Mouse (Mus musculus): ENCODE results near the gene Sbno1. TPM values are rescaled to one million over a fixed set of nuclear protein-coding genes. Genes with fewer than 3 reads are reported as not detected.
"Not testable (repeated sequence)": the region's sequence is repeated elsewhere in the genome, so short reads cannot be mapped to it uniquely, and the experiment has no call there.

The Sbno1 gene
- total RNA-seq, 2 experiments from 2014 or later = 69.2 to 77.6 TPM

- no peak for DNase-seq
- intact Hi-C loops (cut with DNase I) = no loop called here
Observed at GRCm38 (mm10) chr5:124380121-124380520, 45.7 kb downstream of the Sbno1 start.

GRCm38 (mm10) chr5:124377149-124377548 lies 48.7 kb downstream of the Sbno1 start:
- no peak for DNase-seq
- intact Hi-C loops (cut with DNase I) = no loop called here

- intact Hi-C loops (cut with DNase I) = no loop called here
- no peak for DNase-seq
Observed at GRCm38 (mm10) chr5:124376401-124376800, 49.4 kb downstream of the Sbno1 start.

- intact Hi-C loops (cut with DNase I) = loop anchor here (5.0 kb wide), 1 partner anchor 33 kb away; no protein-coding TSS in a partner anchor
- DNase-seq = no peak
Observed at GRCm38 (mm10) chr5:124374298-124374697, 51.5 kb downstream of the Sbno1 start.

- intact Hi-C loops (cut with DNase I) = no loop called here
- peak in 1 of 2 experiments; percentile 8 for DNase-seq
Observed at GRCm38 (mm10) chr5:124366721-124367120, 59.1 kb downstream of the Sbno1 start.

GRCm38 (mm10) chr5:124365754-124366153 lies 60.0 kb downstream of the Sbno1 start:
- no peak for DNase-seq
- intact Hi-C loops (cut with DNase I) = no loop called here

GRCm38 (mm10) chr5:124364173-124364918 lies 61.5 kb downstream of the Sbno1 start:
- no peak for DNase-seq
- intact Hi-C loops (cut with DNase I) = no loop called here

GRCm38 (mm10) chr5:124362982-124363381 lies 62.8 kb downstream of the Sbno1 start, which contains the start of gene Cdk2ap1:
Gene Cdk2ap1 (minus strand): TSS chr5:124363082.
- intact Hi-C loops (cut with DNase I); DNase-seq: not testable (repeated sequence)

- intact Hi-C loops (cut with DNase I) = loop anchor here (5.0 kb wide), 1 partner anchor 183 kb away; the partner anchor contains the start of gene Tmed2
- DNase-seq = no peak
Observed at GRCm38 (mm10) chr5:124359641-124360040, 66.2 kb downstream of the Sbno1 start.

GRCm38 (mm10) chr5:124356695-124357094 lies 69.1 kb downstream of the Sbno1 start:
- no peak for DNase-seq
- intact Hi-C loops (cut with DNase I) = loop anchor here (5.0 kb wide), 1 partner anchor 186 kb away; the partner anchor contains the start of gene Tmed2

- DNase-seq = no peak
- intact Hi-C loops (cut with DNase I) = loop anchor here (5.0 kb wide), 1 partner anchor 187 kb away; the partner anchor contains the start of gene Tmed2
Observed at GRCm38 (mm10) chr5:124355425-124355959, 70.3 kb downstream of the Sbno1 start.

GRCm38 (mm10) chr5:124354574-124355424 lies 71.0 kb downstream of the Sbno1 start:
- intact Hi-C loops (cut with DNase I) = loop anchor here (5.0 kb wide), 1 partner anchor 188 kb away; the partner anchor contains the start of gene Tmed2
- peak; percentile 52 to 63 for DNase-seq

GRCm38 (mm10) chr5:124353726-124354547 lies 71.9 kb downstream of the Sbno1 start:
- DNase-seq = peak; percentile 73 to 80
- intact Hi-C loops (cut with DNase I) = no loop called here

- peak in 1 of 2 experiments; percentile 64 for DNase-seq
- intact Hi-C loops (cut with DNase I) = no loop called here
Observed at GRCm38 (mm10) chr5:124353011-124353725, 72.6 kb downstream of the Sbno1 start.

GRCm38 (mm10) chr5:124352141-124352920 lies 73.5 kb downstream of the Sbno1 start:
- peak; percentile 87 for DNase-seq
- intact Hi-C loops (cut with DNase I) = no loop called here

GRCm38 (mm10) chr5:124351604-124352003 lies 74.2 kb downstream of the Sbno1 start:
- intact Hi-C loops (cut with DNase I) = no loop called here
- DNase-seq = no peak

GRCm38 (mm10) chr5:124351111-124351560 lies 74.7 kb downstream of the Sbno1 start:
- intact Hi-C loops (cut with DNase I) = no loop called here
- DNase-seq = peak; percentile 73

- intact Hi-C loops (cut with DNase I) = no loop called here
Observed at GRCm38 (mm10) chr5:124350350-124350749, 75.5 kb downstream of the Sbno1 start.

More at GRCm38 (mm10) chr5:124350350-124350749, 75.5 kb downstream of the Sbno1 start:
- DNase-seq = no peak

All from heart, postnatal 10 days (tissue).